Mouse (Mus musculus) spleen, postnatal 4 days (tissue): Measurements from ENCODE around the gene Tmem245.
A peak's percentile ranks its signal among the peaks of the same experiment; 100 is the strongest.

Source experiments
- DNase-seq, 2 experiments: peaks; one replicate each; pipeline ENCODE4 v3.0.0; 2022; ENCODE audit warnings: low spot score in 2 of 2

Tmem245 gene

DNA sequence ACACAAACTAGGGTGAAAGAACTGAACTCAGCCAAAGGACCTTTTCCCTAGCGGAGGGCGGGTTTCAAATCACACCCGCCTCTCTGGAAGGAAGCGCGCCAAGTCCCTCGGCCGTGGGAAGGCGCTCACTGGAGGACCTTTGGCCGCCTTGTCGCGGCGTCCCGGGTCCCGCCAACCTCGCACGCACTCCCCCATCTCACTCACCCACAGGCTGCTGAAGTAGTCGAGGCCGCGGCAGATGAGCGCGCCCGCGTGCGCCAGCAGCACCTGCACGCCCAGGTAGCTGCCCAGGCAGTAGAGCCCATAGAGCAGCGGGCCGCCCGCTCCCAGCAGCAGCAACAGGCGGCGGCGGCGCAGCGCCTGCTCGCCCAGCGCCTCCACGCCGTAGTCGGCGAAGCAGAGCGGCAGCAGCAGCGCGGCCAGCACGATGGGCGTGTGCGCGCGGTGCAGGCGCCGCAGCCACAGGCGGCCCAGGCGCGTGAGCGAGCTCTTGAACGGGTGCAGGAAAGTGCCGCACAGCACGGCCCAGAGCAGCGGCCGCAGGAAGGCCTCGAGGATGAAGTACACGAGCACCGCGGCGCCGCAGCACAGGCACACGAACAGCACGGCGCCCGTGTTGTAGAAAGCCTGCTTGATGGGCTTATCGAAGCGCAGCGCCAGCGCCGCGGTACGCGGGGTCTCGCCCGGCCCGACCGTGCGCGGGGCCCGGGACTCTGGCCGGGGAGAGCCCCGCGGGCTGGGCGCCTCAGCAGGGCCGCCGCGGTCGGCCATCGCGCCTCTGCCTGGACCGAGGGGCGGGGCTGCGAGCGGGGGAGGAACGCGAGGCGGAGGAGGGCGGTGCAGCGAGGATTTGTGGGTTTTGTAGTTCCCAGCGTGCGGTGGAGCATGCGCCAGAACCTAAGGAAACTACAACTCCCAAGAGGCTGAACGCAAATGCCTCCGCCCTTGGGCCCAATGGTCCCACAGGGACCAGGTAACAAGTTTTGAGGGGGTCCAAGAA, at the start of gene Tmem245:
TSS of gene Tmem245 (minus strand) at position 797 of the 1,000 bp plus-strand sequence.
- DNase-seq: peak; percentile 89 to 93

GRCm38 (mm10) chr4:56993331-56993730, 46.1 kb upstream of the Tmem245 start:
- no peak for DNase-seq

DNA sequence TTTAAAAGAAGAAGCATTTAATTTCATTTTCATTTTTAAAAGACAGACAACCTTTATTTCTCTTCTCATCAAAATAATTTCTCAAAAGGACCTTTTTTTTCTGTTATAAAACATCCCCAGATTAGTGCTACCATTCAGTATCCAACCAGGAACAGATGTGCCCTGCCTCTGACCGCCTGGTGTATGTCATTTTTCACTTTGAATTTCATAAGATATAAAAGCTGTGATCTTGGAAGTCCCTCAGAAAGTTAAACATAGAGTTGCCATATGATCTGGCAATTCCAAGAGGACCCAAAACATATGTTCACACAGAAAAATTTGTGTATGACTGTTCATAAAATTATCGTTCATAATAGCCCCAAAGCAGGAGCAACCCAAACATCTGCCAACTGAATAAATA, 44.7 kb upstream of the Tmem245 start:
- DNase-seq: no peak

DNA sequence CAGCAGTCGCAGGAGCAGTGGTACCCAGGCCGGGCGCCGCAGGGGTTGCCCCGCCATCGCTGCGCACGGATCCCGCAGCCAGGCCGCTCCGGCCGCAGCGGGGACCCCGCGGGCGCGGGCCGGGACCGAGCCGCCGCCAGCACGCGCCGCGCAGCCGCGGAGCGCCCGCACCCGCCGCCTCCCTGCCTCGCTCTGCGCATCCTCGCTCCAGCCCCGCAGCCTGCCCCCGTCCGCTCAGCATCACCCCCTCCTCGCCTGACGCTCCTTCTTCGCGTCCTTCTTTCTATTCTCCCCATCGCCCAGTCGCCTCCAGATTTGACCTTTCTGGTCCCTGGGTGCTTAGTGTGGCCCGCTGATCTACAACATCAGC, 43.0 kb upstream of the Tmem245 start, which contains the start of gene Frrs1l:
TSS of gene Frrs1l (minus strand) at position 177 of the 370 bp plus-strand sequence.
- no peak for DNase-seq

- no peak for DNase-seq
These were observed 42.4 kb upstream of the Tmem245 start for GRCm38 (mm10) chr4:56989431-56990214.

DNA sequence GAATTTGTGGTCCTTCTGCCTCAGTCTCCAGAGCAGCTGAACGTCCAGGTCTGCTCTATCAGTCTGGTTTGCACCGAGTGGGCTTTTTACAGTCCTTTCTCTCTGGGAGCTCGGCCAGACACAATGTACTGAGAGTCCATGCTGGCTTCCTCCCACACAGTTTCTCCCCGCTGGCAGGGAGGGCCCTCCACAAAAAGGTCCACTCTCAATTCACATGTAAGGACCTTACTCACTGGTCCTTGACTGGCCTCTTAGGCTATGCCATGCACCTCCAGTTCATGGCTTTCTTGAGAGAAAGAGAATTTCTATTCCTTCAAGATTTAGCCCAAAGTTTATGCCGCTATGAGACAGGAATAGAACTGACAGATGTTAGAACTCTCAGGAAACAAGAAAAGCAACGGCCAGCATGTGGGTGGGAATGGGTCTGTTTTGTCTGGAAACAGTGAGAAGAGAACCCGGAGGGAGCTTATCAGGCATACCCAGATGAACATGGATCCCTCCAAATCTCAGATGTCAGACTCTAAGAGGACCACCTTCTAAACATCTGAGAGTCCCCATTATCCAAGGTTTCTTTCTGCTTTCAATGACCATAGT, 18.4 kb upstream of the Tmem245 start:
- no peak for DNase-seq

GRCm38 (mm10) chr4:56963687-56964086, 16.4 kb upstream of the Tmem245 start:
- no peak for DNase-seq

DNA sequence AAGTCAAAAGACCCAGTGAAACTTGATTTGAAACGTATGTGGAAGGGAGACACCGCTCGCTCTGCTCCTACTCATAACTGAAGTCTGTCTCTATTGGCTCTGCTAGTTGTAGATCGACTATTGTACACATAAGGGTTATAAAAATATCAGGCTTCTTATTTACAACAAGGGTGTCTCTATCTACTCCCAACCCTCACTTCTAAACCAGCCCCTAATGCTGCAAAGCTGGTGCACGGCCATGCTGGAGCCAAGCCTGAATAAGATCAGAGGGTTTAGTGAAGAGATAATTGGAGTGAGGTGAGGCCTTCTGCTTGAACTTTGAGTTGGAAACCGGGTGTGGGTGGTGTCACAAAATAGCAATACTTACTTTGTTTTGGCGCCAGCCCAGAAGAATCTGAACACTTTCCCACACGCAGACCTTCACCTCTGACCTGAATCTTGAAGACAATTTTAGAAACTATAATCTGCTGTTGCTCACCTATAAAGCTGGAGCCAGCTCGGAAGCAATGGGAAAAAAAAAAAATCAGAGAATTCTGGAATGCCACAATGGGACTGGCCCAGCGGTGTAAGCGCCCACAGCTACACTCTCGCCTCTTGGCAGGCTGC, 14.2 kb upstream of the Tmem245 start:
- no peak for DNase-seq

DNA sequence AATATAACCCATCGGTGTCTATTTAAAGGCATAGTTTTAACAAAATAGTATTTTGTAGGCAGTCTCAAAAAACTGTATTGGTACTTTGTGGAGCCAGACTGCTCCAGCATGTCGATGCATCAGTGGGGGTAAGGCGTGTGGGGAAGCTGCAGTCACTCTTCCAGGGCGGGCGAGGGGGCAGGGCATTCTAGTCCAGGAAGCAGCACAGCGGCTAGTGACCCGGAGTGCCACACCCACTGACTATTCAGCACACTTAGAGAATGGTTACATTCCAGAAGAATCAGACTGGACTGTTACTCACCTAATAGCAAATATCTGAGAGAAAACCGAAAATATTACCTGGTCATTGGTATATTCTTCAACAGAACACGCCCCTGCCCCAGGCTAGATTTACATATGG, 10.3 kb upstream of the Tmem245 start:
- no peak for DNase-seq

DNA sequence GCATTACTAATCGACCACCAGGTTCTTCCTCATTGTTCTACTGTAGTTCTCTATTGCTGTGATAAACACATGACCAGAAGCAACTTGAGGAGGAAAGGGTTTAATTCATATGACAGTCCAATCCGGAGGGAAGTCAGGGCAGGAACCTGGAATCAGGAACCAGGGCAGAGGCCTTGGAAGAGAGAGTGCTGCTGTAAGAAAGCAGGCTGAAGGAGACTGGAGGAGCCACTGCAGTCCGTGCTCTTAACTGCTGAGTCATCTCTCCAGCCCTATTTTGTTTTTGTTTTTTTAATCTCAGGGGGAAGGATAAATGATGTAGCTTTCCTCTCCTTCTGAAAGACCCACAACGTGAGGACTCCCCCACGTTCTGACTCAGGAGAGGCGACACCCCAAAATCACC, 6.0 kb upstream of the Tmem245 start:
- no peak for DNase-seq

- no peak for DNase-seq
These were observed 4.5 kb upstream of the Tmem245 start for GRCm38 (mm10) chr4:56951701-56952100.

- DNase-seq: no peak
These were observed 2.3 kb upstream of the Tmem245 start for GRCm38 (mm10) chr4:56949494-56949893.

GRCm38 (mm10) chr4:56946180-56946579, 1.1 kb downstream of the Tmem245 start:
- no peak for DNase-seq

- no peak for DNase-seq
These were observed 3.0 kb downstream of the Tmem245 start for GRCm38 (mm10) chr4:56944286-56944685.

DNA sequence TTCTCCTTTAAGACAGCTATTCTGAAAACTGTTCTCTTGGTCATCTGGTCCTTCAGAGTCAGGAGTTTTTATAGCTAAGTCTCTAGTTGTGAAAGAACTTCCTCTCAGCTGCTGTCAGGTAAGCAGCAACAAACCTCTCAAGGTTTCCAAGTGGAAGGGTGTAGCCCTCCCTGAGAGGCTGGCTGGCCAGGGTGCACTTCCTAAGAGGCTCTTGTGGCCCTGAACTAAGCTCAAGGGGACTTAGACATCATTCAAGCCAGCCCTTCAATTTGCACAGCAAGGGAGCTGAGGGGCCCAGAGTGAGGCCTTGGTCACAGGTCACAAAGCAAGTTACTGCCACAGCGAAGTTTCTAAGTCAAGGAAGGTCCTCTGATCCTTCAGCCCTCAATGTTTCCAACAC, 4.0 kb downstream of the Tmem245 start:
- no peak for DNase-seq

GRCm38 (mm10) chr4:56942567-56942966, 4.7 kb downstream of the Tmem245 start:
- no peak for DNase-seq

- DNase-seq: no peak
These were observed 5.8 kb downstream of the Tmem245 start for GRCm38 (mm10) chr4:56941481-56941880.

DNA sequence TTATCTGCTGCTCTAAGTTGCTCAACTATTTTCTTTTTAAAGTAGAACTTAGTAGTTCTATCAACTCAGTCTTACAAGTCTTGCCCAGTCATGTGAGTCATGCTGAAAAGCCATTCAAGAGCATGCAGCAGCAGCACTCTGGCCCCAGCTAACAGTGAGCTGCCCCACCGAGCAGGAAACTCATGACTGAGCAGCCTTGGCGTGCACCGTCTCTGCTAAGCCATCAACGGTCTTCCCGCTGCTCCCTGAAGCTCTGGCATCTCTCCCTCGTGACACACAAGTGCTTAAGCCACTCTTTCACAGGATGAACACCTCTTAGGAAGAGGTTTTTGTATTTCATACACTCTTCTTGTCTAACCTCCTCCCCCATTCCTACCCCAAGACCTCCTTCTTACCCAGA, 10.1 kb downstream of the Tmem245 start:
- DNase-seq: no peak

DNA sequence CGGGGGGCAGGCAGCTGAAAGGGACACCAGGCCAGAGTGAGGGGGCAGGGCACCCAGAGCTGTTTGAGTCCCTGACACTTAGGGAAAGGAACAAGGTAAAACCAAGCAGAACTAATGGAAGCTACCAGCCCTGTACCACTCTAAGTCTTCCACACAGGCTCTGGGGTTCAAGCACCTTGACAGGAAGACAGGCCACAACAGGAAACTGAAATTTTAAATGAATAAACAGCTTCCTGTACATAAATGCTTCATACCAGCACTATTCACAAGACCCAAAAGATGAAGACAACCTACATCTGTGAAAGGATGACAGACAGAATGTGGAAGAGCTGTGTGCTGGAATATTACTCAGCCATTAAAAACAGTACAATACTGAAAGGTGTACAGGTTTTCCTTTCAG, 11.9 kb downstream of the Tmem245 start:
- no peak for DNase-seq

DNA sequence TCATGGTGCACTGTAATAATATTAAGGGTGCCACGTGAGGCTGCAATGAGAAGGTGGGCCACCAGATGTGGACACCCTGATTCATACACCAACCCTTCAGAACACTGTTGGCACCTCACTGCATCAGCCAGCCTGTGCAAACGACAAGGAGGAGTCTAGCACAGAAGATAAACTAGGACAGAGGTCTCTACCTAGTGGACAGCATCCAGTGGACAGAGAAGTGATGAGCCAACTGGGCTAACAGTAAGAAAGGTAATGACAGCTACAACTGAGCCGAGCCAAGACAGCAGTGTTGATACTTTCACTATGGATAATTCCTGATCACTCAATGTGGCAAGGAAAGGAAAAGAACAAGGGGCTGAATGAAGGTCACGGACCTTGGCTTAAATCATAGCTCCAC, 14.1 kb downstream of the Tmem245 start:
- no peak for DNase-seq

DNA sequence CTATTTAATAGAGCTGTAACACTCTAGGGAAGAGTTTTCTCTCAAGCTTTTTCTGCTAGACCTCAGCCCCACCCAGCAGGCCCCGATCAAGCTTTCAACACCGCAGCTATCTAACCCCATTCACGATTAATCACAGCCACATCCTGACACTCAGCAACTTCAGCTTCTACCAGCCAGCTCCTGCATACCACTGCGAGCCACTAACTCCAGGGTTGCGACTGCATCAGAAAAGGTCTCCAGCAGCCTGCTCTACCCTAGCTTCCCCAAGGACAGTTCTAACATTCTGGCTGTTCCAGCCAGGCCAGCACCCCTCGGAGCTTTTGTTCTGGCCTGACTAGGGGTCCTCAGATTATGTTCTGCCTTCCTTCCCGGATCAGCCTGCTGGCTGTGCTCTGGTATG, 15.1 kb downstream of the Tmem245 start:
- no peak for DNase-seq

- no peak for DNase-seq
These were observed 16.9 kb downstream of the Tmem245 start for GRCm38 (mm10) chr4:56930312-56930711.
